Mouse (Mus musculus) gastrocnemius, postnatal 25 days (tissue): ENCODE results near the gene Sf3b2. TPM values are rescaled to one million over a fixed set of nuclear protein-coding genes. Genes with fewer than 3 reads are reported as not detected.

Source experiments
- DNase-seq: peaks from one replicate; pipeline ENCODE4 v3.0.0; 2022
- long read RNA-seq, 2 experiments: library from polyadenylated mRNA; stranded (forward); transcript quantifications; one replicate each; pipeline ENCODE4 v2.0.0; 2021
- total RNA-seq, 2 experiments: library from RNA; stranded (reverse); gene quantifications; 1 replicate in 1 of 2; 2 replicates in 1 of 2; pipeline ENCODE4 v1.2.3; 2021

Sf3b2 gene
- 10 to 100 TPM; 65.4 to 69.5 TPM for total RNA-seq
- long read RNA-seq, experiment 1, transcript Sf3b2-201 (21 exons, 3,222 nt): major isoform, 25 of 92 reads
- long read RNA-seq, experiment 1, partial matches to known transcripts: 53 of 92 reads
- long read RNA-seq, experiment 1, other reads (novel, unspliced or antisense): 13 of 92 reads
- long read RNA-seq, experiment 2, transcript Sf3b2-201 (21 exons, 3,222 nt): major isoform, 71 of 113 reads
- long read RNA-seq, experiment 2, partial matches to known transcripts: 32 of 113 reads
- long read RNA-seq, experiment 2, other reads (novel, unspliced or antisense): 10 of 113 reads

DNA sequence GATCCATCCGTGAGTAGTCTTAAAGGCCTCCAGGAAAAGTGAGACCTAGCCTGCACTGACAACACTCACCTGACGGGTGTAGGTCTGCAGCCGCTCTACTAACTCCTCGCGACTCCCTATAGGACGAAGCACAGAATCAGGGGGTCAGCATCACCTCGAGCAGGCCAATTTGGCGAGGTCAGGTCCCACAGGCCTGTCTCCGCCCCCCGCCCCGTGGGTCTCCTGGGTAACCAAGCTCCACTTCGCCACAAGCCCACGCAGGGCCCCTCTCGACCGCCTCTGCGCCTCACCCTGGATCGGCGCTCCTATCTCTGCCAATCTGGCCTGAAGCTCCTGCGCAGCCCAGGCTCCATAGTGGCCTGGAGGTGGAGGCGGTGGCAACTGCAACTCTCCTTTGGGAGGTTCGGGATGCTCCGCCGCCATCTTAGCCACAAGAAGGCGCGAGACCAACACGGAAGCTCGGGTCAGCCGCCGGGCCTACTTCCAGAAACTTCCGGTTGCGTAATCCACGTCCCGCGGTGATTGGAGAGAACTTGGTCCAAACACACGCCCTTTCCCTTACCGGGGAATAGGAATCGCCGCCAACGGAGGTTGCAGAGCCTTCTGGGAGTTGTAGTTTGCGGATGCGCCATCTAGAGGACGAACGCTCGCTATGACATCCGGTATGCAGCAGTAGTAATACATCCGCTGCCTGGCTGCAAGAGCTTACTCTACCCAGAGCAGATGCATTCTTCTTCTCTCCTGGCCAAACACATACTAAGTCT is at the start of gene Sf3b2:
TSS of gene Sf3b2 (minus strand) at position 484 of the 764 bp plus-strand sequence.
- peak; percentile 98 for DNase-seq

DNA sequence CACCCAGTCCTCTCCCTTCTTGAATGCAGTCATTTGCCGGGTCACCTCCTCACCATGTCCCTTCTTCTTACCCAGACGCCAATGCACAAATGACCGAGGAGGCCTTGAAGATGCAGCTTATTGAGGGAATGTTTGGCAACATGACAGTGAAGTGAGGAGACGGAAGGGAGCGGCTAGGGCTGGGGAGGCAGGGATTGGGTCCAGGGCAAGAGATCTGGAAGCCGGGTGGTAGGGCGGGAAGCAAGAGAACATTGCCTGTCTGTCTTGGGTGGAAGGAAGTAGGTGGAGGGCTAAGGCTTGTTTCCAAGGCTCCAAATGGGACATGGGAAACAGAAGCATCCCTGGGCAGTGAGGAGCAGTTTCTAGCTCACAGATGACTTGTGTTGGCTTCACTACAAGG is 46.1 kb upstream of the Sf3b2 start:
- DNase-seq: no peak

DNA sequence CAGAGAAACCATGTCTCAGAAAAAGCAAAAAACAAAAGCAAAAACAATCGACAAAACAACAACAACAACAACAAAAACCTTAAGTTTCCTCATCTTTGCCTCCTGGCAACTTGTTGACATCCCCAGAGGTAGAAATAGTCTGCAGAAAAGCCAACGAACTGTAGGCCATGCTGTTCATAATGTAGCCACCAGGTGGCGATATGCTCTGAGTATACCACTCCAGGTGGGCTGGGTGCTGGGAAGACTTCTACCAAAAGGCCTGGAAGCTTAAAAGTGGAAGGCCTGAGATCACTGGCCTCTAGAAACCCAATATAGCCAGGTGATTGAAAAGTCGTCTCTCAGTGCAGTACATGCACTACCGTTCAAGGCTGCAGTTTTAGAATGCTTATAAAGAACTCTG is 42.7 kb upstream of the Sf3b2 start:
- peak; percentile 66 for DNase-seq

DNA sequence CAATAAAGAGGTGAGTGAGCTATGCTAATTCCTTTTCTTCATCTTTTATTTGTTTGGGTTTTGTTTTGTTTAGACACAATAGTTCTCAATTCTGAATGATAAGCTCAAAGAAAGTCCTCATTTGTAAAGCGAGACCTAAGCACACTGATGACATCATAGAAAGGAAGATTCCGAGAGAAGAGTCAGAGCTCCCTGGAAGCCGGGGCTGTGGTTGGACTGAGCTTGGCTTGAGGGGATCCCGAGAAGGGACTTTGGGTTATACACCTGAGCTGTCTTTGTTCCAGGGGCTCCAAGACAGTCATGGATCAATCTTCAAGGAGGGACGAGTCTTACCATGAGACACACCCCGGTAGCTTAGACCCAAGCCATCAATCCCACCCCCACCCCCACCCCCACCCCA is 40.2 kb upstream of the Sf3b2 start, which contains the start of gene Catsper1:
TSS of gene Catsper1 (plus strand) at position 301 of the 400 bp plus-strand sequence.
- DNase-seq: no peak

DNA sequence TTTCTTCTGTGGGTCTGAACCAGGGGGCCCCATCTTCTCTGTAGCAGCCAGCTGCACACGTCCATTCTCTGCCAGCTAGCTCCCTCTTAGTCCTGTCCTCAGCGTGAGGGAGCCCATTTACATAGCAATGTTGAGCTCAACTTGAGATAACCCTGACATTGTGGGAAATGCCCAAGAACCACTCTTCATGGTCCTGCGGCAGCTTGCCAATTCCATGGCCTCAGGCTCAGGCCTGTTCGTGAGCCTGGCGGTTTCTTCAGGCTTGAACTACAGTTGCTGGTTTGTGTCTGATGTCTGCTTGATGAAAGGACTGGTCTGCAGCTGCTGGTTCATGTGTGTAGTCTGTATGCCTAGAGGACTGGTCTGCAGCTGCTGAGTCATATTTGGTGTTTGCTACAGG is 39.5 kb upstream of the Sf3b2 start:
- no peak for DNase-seq

DNA sequence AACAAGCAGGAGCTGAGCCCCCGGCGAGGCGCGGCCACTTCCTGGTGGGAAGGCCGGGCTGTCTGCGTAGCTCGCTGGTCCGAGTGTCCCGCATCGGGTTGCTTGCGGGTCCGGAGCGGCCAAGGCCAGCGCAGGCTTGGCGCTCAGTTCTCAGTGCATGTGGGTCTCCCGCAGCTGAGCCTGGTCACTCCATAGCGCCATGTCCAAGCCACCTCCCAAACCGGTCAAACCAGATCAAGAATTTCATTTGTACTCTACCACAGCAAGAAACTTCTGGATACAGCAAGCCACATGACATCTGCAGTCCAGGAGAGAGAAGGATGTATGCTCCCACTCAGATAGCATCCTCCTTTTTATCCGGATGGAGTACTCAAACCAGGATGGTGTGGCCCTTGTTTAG is 32.7 kb upstream of the Sf3b2 start:
- DNase-seq: no peak

DNA sequence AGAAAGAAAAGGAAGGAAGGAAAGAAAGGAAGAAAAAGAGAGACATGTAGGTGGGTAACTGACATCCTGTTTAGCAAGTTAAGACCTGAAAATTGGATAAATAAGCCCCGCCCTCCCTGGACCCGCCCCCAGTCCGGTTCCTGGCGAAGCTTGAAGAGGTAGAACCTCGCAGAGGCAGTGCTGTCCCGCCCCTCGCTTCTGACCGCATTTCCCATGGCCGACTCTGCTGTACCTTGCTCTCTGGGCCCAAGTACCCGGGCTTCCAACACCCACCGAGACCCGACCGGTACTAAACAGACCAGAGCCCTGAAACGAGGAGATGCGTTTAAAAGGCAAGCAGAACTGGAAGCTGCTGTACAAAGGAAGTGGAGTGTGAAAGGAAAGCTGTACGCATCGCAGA is 28.5 kb upstream of the Sf3b2 start:
- DNase-seq: no peak

DNA sequence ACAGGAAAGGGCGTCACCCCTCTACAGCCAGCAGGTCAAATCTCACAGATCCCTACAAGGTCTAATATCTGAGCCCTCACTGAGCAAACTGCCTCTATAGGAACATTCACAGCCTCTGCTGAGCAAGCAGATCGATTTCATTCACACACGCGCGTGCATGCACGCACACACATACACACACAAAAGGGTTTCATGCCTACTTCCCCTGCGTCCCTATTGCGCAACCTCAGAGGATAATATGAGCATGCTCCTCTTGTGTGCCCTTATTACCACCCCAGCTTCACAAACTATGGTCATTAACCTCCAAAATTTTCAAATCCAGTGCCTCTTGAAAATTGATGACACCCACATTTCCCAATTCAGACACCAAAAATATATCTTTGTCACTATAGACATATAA is 17.9 kb upstream of the Sf3b2 start:
- DNase-seq: no peak

DNA sequence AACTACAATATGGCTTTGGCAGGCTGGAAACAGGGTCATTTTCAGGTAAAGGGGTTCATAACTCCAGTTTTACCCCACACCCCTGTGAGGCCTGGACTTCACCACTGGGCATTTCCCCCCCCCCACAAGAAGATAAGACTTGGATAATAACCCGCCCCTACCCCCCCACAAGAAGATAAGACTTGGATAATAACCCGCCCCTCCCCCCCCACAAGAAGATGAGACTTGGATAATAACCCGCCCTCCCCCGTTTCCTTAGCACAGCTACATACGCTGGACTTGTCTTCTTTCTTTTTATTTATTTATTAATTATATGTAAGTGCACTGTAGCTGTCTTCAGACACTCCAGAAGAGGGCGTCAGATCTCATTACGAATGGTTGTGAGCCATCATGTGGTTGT is 13.8 kb upstream of the Sf3b2 start:
- no peak for DNase-seq

DNA sequence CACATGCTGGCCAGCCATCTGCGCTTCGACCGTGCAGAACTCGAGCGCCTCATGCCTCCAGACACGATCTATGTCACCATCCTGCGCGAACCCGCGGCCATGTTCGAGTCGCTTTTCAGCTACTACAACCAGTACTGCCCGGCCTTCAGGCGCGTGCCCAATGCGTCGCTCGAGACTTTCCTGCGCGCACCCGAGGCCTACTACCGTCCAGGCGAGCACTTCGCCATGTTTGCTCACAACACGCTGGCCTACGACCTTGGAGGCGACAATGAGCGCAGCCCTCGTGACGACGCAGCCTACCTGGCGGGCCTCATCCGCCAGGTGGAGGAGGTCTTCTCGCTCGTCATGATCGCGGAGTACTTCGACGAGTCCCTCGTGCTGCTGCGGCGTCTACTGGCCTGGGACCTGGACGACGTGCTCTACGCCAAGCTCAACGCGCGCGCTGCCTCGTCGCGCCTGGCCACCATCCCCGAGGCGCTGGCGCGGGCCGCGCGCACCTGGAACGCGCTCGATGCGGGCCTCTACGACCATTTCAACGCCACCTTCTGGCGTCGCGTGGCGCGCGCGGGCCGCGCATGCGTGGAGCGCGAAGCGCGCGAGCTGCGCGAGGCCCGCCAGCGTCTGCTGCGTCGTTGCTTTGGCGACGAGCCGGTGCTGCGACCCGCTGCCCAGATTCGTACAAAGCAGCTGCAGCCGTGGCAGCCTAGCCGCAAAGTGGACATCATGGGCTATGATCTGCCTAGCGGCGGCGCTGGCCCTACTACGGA is 11.9 kb upstream of the Sf3b2 start:
- no peak for DNase-seq

DNA sequence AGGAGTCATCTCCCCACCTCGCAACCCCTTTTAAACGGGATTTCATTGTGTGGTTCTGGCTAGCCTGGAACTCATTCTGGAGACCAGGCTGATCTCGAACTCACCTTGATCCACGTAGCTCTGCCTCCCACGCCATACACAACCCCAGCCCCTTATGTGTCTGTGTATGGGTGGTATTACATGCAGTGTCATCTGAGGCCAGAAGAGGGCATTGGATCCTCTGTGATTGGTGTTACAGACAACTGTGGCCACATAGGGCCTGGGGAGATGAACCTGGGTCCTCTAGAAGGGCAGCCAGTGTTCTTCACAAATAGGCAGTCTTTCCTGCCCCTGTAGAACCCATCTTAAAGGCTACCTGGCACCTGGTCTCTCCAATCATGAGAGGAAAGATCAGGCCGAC is 11.0 kb upstream of the Sf3b2 start:
- no peak for DNase-seq

DNA sequence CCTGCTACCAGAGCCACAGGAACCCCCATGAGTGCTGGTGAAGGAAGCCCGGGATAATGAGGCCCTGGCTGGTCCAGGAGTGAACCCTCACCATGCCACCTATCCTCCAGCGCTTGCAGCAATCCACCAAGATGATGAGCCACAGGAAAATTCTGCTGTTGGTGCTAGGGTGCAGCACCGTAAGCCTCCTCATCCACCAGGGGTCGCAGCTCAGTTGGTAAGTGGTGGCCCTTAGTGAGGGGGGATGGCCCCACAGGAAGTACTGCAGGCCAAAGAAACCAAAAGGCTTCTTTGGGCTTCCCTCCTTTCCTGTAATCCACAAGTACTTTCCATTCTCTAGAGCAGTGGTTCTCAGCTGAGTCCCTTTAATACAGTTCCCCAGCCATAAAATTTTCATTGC is 7.2 kb upstream of the Sf3b2 start:
- peak; percentile 19 for DNase-seq

DNA sequence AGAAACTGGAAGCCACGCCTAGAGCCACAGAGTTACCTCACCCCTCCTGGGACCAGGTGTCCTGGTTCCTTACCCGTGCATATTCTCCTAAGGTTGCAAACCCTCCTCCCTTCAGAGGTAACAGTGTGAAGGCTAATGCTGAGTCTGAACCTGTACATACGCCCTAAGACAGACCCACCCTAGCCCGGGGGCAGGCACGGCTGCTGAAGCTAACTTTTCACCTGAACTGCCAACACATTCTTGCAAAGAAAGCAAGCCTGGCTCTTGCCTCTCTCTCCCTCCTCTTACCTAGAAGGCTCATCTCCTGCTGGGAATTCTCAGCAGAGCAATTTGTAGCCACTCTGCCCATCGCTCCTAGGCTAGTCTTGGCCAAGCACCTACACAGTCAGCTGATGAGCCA is 5.3 kb upstream of the Sf3b2 start:
- no peak for DNase-seq

DNA sequence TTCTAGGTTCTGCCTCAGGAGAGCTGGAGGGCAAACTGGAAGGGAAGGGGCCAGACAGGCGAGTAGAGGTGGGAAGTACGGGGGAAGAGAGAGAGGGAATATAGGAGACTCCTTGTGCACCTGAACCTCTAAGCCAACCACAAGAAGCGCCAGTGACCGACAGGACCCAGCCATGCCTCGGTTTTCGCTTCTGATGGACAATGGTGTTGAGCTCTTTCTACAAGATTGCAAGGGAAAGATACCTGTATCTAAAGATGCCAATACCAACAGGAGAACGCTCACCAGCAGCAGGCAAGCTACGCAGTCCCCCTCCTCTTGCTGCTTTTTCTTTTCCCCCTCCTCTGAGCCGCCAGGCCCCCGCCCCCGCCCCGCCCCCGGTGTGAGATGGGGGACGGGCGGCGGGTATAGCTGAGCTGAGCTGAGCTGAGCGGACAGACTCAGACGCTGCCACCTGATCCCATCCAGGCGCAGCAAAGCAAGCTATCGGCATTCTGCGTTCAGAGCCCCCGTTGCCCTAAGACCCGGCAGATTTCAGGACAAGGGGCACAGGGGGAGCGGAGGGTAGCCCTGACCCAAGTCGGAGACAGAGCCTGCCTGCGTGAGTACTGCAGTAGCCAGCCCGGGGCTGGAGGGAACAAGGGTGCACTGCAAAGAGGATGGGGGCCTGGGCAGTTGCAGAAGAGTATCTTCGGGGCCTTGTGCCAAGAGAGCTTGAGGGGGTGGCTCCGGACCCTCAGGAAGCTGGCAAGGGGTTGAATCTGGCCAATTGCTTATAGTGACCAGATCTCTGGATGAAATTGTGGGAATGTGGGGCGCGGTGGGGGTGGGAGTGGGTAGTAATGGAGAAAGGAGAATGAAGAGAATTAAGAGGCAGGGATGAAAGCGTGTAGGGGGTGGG is 2.9 kb upstream of the Sf3b2 start, which contains the start of gene Gal3st3:
TSS of gene Gal3st3 (plus strand) at position 429 of the 898 bp plus-strand sequence.
- no peak for DNase-seq

DNA sequence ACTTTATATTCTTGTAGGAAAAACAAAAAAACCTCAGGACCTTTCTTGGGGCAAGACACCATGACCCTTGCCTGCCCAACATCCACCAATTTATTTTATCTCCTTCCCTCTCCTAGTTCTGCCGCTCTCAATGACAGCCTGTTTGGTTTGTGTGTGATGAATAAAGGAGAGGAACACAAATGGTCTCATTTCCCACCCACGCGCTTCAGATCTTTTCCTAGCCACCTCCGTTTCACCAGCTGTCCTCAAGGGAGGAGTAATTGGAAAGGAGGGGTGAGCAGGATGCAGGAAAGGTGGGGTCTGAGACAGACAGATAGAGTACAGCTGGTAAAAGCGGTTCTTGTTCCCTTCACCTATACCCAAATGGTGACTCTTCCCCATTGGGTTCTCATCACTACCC is 1.4 kb upstream of the Sf3b2 start:
- no peak for DNase-seq

DNA sequence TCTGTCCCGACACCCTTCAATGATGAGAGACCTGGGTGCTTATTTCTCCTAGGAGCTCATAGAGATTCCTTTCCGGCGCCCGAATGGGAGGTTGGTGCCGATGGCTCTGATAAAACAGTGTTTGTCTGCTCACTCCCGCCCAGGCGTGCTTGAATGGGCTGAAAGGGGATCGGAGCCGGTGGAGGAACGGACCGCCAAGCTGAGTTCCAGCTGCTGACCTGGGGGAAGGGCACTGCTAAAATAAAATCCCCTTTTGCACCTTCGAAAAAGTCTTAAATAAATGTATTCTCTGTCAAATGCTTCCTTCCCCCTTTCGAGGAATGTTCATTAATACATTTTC is 451 bp upstream of the Sf3b2 start:
- DNase-seq: no peak

DNA sequence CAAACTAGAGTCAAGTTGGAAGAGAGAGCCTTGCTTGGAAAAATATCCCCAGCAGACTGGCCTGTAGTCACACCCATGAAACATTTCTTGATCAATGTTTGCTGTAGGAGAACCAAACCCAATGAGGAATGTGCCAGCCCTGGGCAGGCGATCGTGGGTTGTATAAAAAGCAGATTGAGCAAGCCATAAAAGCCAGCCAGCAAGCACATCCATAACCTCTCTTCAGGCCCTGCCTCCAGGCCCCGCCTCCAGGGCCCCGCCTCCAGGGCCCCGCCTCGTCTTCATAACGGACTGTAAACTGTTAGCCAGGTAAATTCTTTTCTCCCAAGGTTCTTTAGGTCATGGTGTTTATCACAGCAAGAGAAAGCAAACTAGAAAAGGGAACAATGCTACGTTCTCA is 16.9 kb downstream of the Sf3b2 start:
- DNase-seq: no peak

DNA sequence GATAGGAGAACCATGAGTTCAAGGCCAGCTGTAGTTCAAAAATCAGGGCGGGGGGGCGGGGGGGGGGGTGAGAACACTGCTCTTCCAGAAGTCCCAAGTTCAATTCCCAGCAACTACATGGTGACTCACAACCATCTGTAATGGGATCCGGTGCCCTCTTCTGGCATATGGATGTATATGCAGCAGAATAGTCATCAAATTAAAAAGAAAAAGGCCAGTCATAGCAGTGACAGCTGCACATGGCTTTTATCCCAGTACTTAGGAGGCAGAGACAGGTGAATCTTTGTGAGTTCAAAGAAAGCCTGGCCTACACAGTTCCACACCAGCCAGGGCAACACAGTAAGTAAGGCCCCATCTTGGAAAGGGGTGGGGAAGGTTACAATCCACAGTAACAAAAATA is 18.1 kb downstream of the Sf3b2 start:
- no peak for DNase-seq

DNA sequence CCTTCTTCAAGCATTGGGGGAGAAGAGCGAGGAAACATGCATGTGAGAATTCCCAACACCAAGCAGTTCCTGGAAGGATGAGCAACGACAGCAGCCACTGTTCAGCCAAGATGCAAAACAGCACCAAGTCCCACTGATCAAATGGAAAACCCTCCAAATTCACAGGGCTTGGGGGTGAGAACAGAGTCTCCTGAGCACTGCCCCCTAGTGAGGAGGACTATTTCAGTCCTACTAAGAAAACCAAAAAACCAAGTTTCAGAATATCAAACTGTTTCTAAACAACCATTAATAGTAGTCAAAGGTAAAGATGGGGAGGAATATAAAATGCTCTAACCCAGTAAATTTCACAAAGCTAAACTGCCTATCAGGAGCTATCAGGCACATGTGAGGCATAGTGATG is 18.7 kb downstream of the Sf3b2 start:
- no peak for DNase-seq

DNA sequence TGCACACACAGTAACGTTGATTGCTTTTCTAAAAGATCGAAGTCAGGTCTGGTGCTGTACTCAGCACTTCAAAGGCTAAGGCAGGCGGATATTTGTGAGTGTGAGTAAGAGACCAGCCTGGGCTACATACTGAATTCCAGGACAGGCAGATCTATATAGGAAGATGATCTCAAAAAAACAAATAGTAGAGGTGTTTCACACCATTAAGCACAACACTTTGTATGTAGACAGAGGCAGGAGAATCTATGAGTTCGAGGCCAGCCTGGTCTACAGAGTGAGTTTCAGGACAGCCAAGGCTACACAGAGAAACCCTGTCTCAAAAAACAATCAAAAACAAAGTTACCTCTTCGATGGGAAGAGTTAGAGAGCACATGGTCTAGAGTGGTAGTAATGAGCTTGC is 19.5 kb downstream of the Sf3b2 start:
- DNase-seq: no peak

DNA sequence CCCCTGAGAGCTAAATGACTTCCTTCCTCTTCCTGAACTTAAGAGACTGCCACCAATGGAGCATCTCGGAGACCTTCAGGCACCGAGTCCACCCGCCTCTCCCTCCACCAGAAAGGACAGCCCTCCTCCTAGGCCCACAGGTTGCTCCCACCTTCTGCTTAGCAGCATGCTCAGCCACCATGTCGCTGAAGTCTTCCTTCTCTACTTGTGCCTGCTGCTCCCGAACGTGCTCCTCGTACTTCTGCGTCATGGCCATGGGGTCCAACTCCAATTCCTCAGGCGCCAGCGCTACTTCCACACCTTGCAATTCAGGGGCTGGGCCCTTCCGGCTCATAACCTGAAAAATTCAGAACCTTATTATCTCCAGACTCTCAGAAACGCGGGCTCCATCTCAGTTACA is 20.6 kb downstream of the Sf3b2 start:
- no peak for DNase-seq

DNA sequence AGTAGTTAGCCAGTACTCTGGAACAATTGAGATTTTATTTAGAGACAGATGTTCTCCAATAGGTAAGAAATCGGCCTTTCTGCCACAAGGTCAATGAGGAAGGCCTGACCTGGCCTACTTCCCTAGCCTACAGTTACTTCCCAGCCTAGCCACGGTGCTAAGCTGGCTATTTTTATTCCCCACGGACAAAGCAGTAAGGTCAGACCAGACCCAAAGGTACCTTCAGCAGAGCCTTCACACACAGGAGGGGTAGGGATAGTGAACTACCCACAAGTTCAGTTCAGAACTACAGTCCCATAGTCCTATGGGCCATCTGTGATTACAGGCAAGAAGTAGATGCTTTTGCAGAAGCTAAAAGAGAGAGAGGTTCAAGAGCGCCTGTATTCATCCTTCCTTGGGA is 21.3 kb downstream of the Sf3b2 start:
- DNase-seq: no peak
